Mouse (Mus musculus): Measurements from ENCODE around the gene Gm3417. TPM values are rescaled to one million over a fixed set of nuclear protein-coding genes. Genes with fewer than 3 reads are reported as not detected.

Gene Gm3417
- total and polyA plus RNA-seq, 3 experiments = 3.1 TPM; not detected in 2

GRCm38 (mm10) chr17:14931469-14931868, 47.1 kb downstream of the Gm3417 start:
- no peaks in the 10 kb centered on the region for H3K79me2 ChIP-seq (replicated peaks; ENCODE audit: control insufficient read depth, extremely low read depth, insufficient read depth, poor library complexity, severe bottlenecking)
- TF ChIP-seq KAT2A (IDR thresholded peaks at IDR 0.05; ENCODE audit: insufficient replicate concordance, low read length) = no peak
- TF ChIP-seq MEF2A (IDR thresholded peaks at IDR 0.05; ENCODE audit: borderline replicate concordance, low read depth, low read length) = no peak
- no peak for TF ChIP-seq CHD2 (IDR thresholded peaks at IDR 0.05; ENCODE audit: low read length)
- no peak for TF ChIP-seq USF1 (IDR thresholded peaks at IDR 0.05; ENCODE audit: low read depth, low read length)
- TF ChIP-seq MYC (IDR thresholded peaks at IDR 0.05; ENCODE audit: low read depth, low read length) = no peak
- TF ChIP-seq ZMIZ1 (IDR thresholded peaks at IDR 0.05; ENCODE audit: low read depth, low read length) = no peak
- TF ChIP-seq MXI1 (IDR thresholded peaks at IDR 0.05; ENCODE audit: low read depth, low read length) = no peak
- TF ChIP-seq MAFK (IDR thresholded peaks at IDR 0.05; ENCODE audit: insufficient replicate concordance, low read length) = no peak
- no peak for TF ChIP-seq ELF1 (IDR thresholded peaks at IDR 0.05; ENCODE audit: low read depth, low read length)
- no peak for TF ChIP-seq UBTF (IDR thresholded peaks at IDR 0.05; ENCODE audit: low read depth, low read length)
- no peak overlapping the region for H3K27ac ChIP-seq (ENCODE audit: insufficient read depth, low read depth)
- H3K9me3 ChIP-seq (replicated peaks; ENCODE audit: low read length) = peaks cover 15% of the 10 kb centered on the region
- H3K36me3 ChIP-seq (replicated peaks in 1 of 2; ENCODE audit: control insufficient read depth in 1 of 2, insufficient read depth in 1 of 2, low read length in 1 of 2) = no peaks in the 10 kb centered on the region
- no peak overlapping the region for H3K9ac ChIP-seq (ENCODE audit: insufficient read depth, low read depth)
- dilution Hi-C loops (cut with MboI; ENCODE audit: extremely low pct_ligation_motif_present, extremely low pct_unique_long_range_greater_than_20kb, low sequenced_read_pairs) (no loop called here), in situ Hi-C loops (cut with MboI; ENCODE audit: low pct_ligation_motif_present, low pct_unique_long_range_greater_than_20kb, low sequenced_read_pairs) (no loop called here)
- peaks cover 23 to 31% of the 10 kb centered on the region in 2 experiments for H3K4me1 ChIP-seq (ENCODE audit: control insufficient read depth in 1 of 2, insufficient read depth in 2 of 2)
- no peak for DNase-seq (ENCODE audit: extremely low read depth)
- H3K27me3 ChIP-seq (replicated peaks) = no peaks in the 10 kb centered on the region
- no peak overlapping the region for H3K4me3 ChIP-seq (replicated peaks in 1 of 3; ENCODE audit: low read depth in 2 of 3, low read length in 2 of 3, poor library complexity in 1 of 3)
- no peak overlapping the region for H3K4me2 ChIP-seq (ENCODE audit: insufficient read depth, low read depth, poor library complexity, severe bottlenecking)

- dilution Hi-C loops (cut with MboI; ENCODE audit: extremely low pct_ligation_motif_present, extremely low pct_unique_long_range_greater_than_20kb, low sequenced_read_pairs) (no loop called here), in situ Hi-C loops (cut with MboI; ENCODE audit: low pct_ligation_motif_present, low pct_unique_long_range_greater_than_20kb, low sequenced_read_pairs) (no loop called here)
- no peak for DNase-seq (ENCODE audit: extremely low read depth)
- no peaks in the 10 kb centered on the region for H3K79me2 ChIP-seq (replicated peaks; ENCODE audit: control insufficient read depth, extremely low read depth, insufficient read depth, poor library complexity, severe bottlenecking)
- peaks cover 15% of the 10 kb centered on the region for H3K9me3 ChIP-seq (replicated peaks; ENCODE audit: low read length)
- H3K4me3 ChIP-seq (replicated peaks in 1 of 3; ENCODE audit: low read depth in 2 of 3, low read length in 2 of 3, poor library complexity in 1 of 3) = no peak overlapping the region
- no peaks in the 10 kb centered on the region for H3K36me3 ChIP-seq (replicated peaks in 1 of 2; ENCODE audit: control insufficient read depth in 1 of 2, insufficient read depth in 1 of 2, low read length in 1 of 2)
- no peaks in the 10 kb centered on the region for H3K27me3 ChIP-seq (replicated peaks)
- no peak for TF ChIP-seq HCFC1 (IDR thresholded peaks at IDR 0.05; ENCODE audit: low read depth, low read length)
- TF ChIP-seq MAFK (IDR thresholded peaks at IDR 0.05; ENCODE audit: insufficient replicate concordance, low read length) = no peak
- no peak for TF ChIP-seq E2F4 (IDR thresholded peaks at IDR 0.05; ENCODE audit: insufficient replicate concordance, low read depth, low read length)
- no peak for TF ChIP-seq MEF2A (IDR thresholded peaks at IDR 0.05; ENCODE audit: borderline replicate concordance, low read depth, low read length)
- TF ChIP-seq CTCF (conservative IDR thresholded peaks at IDR 0.05 in 1 of 2, IDR thresholded peaks at IDR 0.05 in 1 of 2; ENCODE audit: low read depth in 2 of 2, low read length in 2 of 2) = no peak
- no peak for TF ChIP-seq RAD21 (IDR thresholded peaks at IDR 0.05; ENCODE audit: low read depth, low read length)
- TF ChIP-seq IRF4 (IDR thresholded peaks at IDR 0.05; ENCODE audit: low read depth, low read length) = no peak
- peaks cover 23 to 39% of the 10 kb centered on the region in 2 experiments for H3K4me1 ChIP-seq (ENCODE audit: control insufficient read depth in 1 of 2, insufficient read depth in 2 of 2)
- no peak overlapping the region for H3K9ac ChIP-seq (ENCODE audit: insufficient read depth, low read depth)
- H3K27ac ChIP-seq (ENCODE audit: insufficient read depth, low read depth) = no peak overlapping the region
- no peak overlapping the region for H3K4me2 ChIP-seq (ENCODE audit: insufficient read depth, low read depth, poor library complexity, severe bottlenecking)
Measured at GRCm38 (mm10) chr17:14930697-14931096, 47.9 kb downstream of the Gm3417 start.
